Mouse (Mus musculus) embryonic fibroblast, embryonic 13.5 days (primary cell): ENCODE results near the gene Rora.

ENCODE experiments used
- CTCF ChIP-seq: IDR thresholded peaks from 2 replicates; pipeline ENCODE4 v1.5.1; 2011; ENCODE audit warnings: mild to moderate bottlenecking, control low read depth, low read length, moderate library complexity, borderline replicate concordance; ENCODE audit not compliant: insufficient read depth
- POLR2A ChIP-seq: IDR thresholded peaks from 2 replicates; pipeline ENCODE4 v1.6.1; 2011; ENCODE audit warnings: low read depth, mild to moderate bottlenecking, control low read depth, low read length, moderate library complexity

- TF ChIP-seq CTCF = no peak
- no peak for TF ChIP-seq POLR2A
Observed at GRCm38 (mm10) chr9:68710893-68711654, 57.5 kb downstream of the Rora start.
